In genomic region chr7:97330931-97331645, GRCm38 (mm10) we compare ENCODE assay signal across 8 mouse cellular contexts. TPM values are rescaled to one million over a fixed set of nuclear protein-coding genes. Genes with fewer than 3 reads are reported as not detected.
DNase-seq lines count a peak whose midpoint lies in the region; ATAC-seq and TF ChIP-seq lines count a peak whose summit lies in the region.

No protein-coding gene starts in this region.

- DNase-seq in layer of hippocampus, adult 2 months (ENCODE audit: low spot score in 2 of 2): no peak
- DNase-seq in layer of hippocampus, adult 18-20 months (ENCODE audit: low spot score in 2 of 2): no peak
- DNase-seq in cerebellum, adult 9-10 months: peak; percentile 68
- DNase-seq in c-Kit-positive CD71-positive TER-119-positive erythroid progenitor cells, embryonic 14.5 days (ENCODE audit: low spot score): no peak
- no peak for DNase-seq in layer of hippocampus, adult 9-11 months
- no peak for DNase-seq in layer of hippocampus, postnatal 25 days (ENCODE audit: extremely low spot score in 1 of 2, low spot score in 1 of 2)

- WGBS in heart, embryonic 16.5 days: 55% methylated on average over 11 of the region's 11 CpGs
- 67% methylated on average over 11 of the region's 11 CpGs for WGBS in midbrain, embryonic 12.5 days

- H3K27ac ChIP-seq in layer of hippocampus, adult 2 months: peak overlapping the region; percentile 95; the same call in 1 of the 2 replicates
- H3K27ac ChIP-seq in heart, embryonic 16.5 days (ENCODE audit: low read length): no peak overlapping the region
- no peak overlapping the region for H3K27ac ChIP-seq in midbrain, embryonic 12.5 days (replicated peaks)

- H3K36me3 ChIP-seq in heart, embryonic 16.5 days (ENCODE audit: control insufficient read depth, insufficient read depth): no peaks in the 10 kb centered on the region
- no peaks in the 10 kb centered on the region for H3K36me3 ChIP-seq in midbrain, embryonic 12.5 days

- no peaks in the 10 kb centered on the region for H3K9me3 ChIP-seq in heart, embryonic 16.5 days (replicated peaks; ENCODE audit: control insufficient read depth, low read length)
- no peaks in the 10 kb centered on the region for H3K9me3 ChIP-seq in midbrain, embryonic 12.5 days

- peaks cover 8% of the 10 kb centered on the region for H3K4me1 ChIP-seq in heart, embryonic 16.5 days (ENCODE audit: control insufficient read depth, insufficient read depth, low read length)
- peaks cover 25% of the 10 kb centered on the region for H3K4me1 ChIP-seq in midbrain, embryonic 12.5 days

- H3K4me3 ChIP-seq in layer of hippocampus, adult 2 months: peak overlapping the region; percentile 72
- peak overlapping the region; percentile 89 for H3K4me3 ChIP-seq in heart, embryonic 16.5 days (ENCODE audit: low read length)
- peak overlapping the region; percentile 85 for H3K4me3 ChIP-seq in midbrain, embryonic 12.5 days

- H3K4me2 ChIP-seq in heart, embryonic 16.5 days (ENCODE audit: low read depth, low read length): peak overlapping the region; percentile 91
- H3K4me2 ChIP-seq in midbrain, embryonic 12.5 days (replicated peaks): peak overlapping the region; percentile 77

- H3K9ac ChIP-seq in heart, embryonic 16.5 days (ENCODE audit: low read length): peak overlapping the region; percentile 80
- peak overlapping the region; percentile 68; the same call in 1 of the 2 replicates for H3K9ac ChIP-seq in midbrain, embryonic 12.5 days (replicated peaks)

- no peak for ATAC-seq in heart, embryonic 16.5 days (replicated peaks; ENCODE audit: extremely low read depth, insufficient read depth, low FRiP score)
- no peak for ATAC-seq in midbrain, embryonic 12.5 days (ENCODE audit: low FRiP score, low read depth)

- peaks cover 11% of the 10 kb centered on the region for H3K27me3 ChIP-seq in heart, embryonic 16.5 days (ENCODE audit: control insufficient read depth, insufficient read depth, low read length)
- peaks cover 16% of the 10 kb centered on the region for H3K27me3 ChIP-seq in midbrain, embryonic 12.5 days

- no peak for TF ChIP-seq CTCF in layer of hippocampus, adult 2 months (conservative IDR thresholded peaks at IDR 0.05)

RNA-seq across cellular contexts. Expression of gene Usp35, which starts 0.7 kb away (rescaled TPM):
- total RNA-seq in layer of hippocampus, adult 2 months (2021): 10 to 100 TPM; 14.3 to 14.6 TPM
- total RNA-seq in layer of hippocampus, adult 18-20 months (2021): 10 to 100 TPM; 14.7 to 16.2 TPM
- 1.1 and 1.2 TPM in 2 replicates for polyA plus RNA-seq in heart, embryonic 16.5 days (2015; fragmentation: Nextera tagmentation; extraction: Ambion mirVana)
- 3.2 and 4.1 TPM in 2 replicates for polyA plus RNA-seq in midbrain, embryonic 12.5 days (2016; fragmentation: Nextera tagmentation; extraction: Ambion mirVana)
- 10 to 100 TPM; 11.5 to 14.0 TPM for total RNA-seq in layer of hippocampus, postnatal 25 days (2021)

RNA-seq across cellular contexts. Expression of gene Kctd21, which starts 1.0 kb away (rescaled TPM):
- 10 to 100 TPM; 13.2 to 14.5 TPM for total RNA-seq in layer of hippocampus, adult 2 months (2021)
- total RNA-seq in layer of hippocampus, adult 18-20 months (2021): 10 to 100 TPM; 15.0 to 16.0 TPM
- 3.8 and 4.1 TPM in 2 replicates for polyA plus RNA-seq in heart, embryonic 16.5 days (2015; fragmentation: Nextera tagmentation; extraction: Ambion mirVana)
- polyA plus RNA-seq in midbrain, embryonic 12.5 days (2016; fragmentation: Nextera tagmentation; extraction: Ambion mirVana): 5.1 and 7.1 TPM in 2 replicates
- 10 to 100 TPM; 10.5 to 14.8 TPM for total RNA-seq in layer of hippocampus, postnatal 25 days (2021)

RNA-seq across cellular contexts. Expression of gene Alg8, which starts 40.3 kb away (rescaled TPM):
- 10 to 100 TPM; 10.1 to 10.2 TPM for total RNA-seq in layer of hippocampus, adult 2 months (2021)
- total RNA-seq in layer of hippocampus, adult 18-20 months (2021): 10 to 100 TPM; 10.6 to 10.8 TPM
- polyA plus RNA-seq in heart, embryonic 16.5 days (2015; fragmentation: Nextera tagmentation; extraction: Ambion mirVana): 26.3 and 28.8 TPM in 2 replicates
- polyA plus RNA-seq in midbrain, embryonic 12.5 days (2016; fragmentation: Nextera tagmentation; extraction: Ambion mirVana): 29.8 and 31.1 TPM in 2 replicates
- total RNA-seq in layer of hippocampus, postnatal 25 days (2021): 10 to 100 TPM; 10.7 to 11.1 TPM
